Mouse (Mus musculus) thymus, adult 2 months (tissue): ENCODE measurements around the gene Pygm.

Experiments
- CTCF ChIP-seq: fragments of 200-500 bp; IDR thresholded peaks from 2 replicates; pipeline ENCODE4 v1.5.1; 2012; ENCODE audit warnings: mild to moderate bottlenecking, control low read depth, low read length, moderate library complexity, borderline replicate concordance; ENCODE audit not compliant: control insufficient read depth, poor library complexity, insufficient read depth; ENCODE audit errors: extremely low read depth
- POLR2A ChIP-seq: fragments of 200-500 bp; IDR thresholded peaks from 2 replicates; pipeline ENCODE4 v1.6.1; 2012; ENCODE audit warnings: mild to moderate bottlenecking, low read length, control low read depth, moderate library complexity; ENCODE audit not compliant: control insufficient read depth, poor library complexity, insufficient read depth; ENCODE audit errors: extremely low read depth

GRCm38 (mm10) chr19:6399285-6400095 is 15.3 kb downstream of the Pygm start, which contains the start of gene Rasgrp2:
- peak; percentile 39; the same call in 1 of the 2 replicates for TF ChIP-seq CTCF
- peak; percentile 94 for TF ChIP-seq POLR2A
